12 mouse cellular contexts compared by ENCODE assay signal in the genomic region with DNA sequence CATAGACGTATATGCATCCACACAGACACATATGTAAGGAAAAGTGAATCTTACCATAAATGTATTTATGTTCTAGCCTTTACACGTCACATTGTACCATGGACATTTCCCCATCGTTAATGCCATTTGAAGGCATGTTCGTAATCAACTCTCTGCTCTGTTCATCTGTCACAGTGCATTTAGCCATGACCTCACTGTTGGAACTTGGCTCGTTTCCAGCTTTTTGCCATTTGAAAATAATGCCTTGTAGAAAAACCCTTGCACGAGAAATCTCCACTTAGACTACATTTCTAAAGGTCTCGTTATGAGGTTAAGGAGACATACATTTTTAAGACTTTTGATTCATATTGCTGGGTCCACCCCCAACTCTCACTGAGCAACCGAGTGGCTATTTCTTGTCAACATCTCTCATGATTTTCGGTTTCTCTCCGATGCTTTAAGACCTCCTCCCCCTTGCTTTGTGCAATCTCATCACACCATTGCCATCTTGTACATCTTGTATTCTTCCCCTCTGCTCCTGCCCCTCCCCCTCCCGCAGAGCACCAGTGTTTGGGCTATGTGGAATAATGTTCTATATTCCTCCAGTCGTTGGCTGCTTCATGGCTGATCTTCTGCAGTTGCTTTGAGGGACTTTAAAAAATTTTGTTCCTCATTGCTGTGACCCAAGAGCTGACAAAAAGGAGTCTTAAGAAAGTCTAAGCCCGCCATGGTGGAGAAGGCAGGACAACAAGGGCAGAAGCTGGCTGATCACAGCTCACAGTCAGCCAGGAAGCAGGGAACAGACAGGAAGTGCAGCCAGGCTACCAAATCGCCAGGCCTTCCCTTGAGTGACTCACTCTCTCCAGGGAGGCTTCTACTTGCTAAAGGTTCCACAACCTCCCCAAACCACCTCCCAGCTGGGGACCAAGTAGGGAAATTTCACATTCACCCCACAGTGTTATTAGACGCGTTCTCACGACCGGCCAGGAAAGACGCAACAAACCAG. TPM values are rescaled to one million over a fixed set of nuclear protein-coding genes. Genes with fewer than 3 reads are reported as not detected.
DNase-seq lines count a peak whose midpoint lies in the region; ATAC-seq lines count a peak whose summit lies in the region.
"Had no signal": no experiment of that assay in that cellular context is flagged by ENCODE, and none has a peak within 500 bp of the region (broad histone marks: within the 10 kb centered on the region; RNA-seq: fewer than 3 reads in every experiment).

No protein-coding gene starts in this region.

- ATAC-seq in heart, embryonic 11.5 days (replicated peaks; ENCODE audit: insufficient number of reproducible peaks, low FRiP score, low TSS enrichment) = no peak

- no peak overlapping the region for H3K4me2 ChIP-seq in heart, embryonic 11.5 days
- H3K4me2 ChIP-seq: neural tube, embryonic 15.5 days had no signal

- no peaks in the 10 kb centered on the region for H3K36me3 ChIP-seq in heart, embryonic 11.5 days (ENCODE audit: control insufficient read depth, insufficient read depth, low read length)
- H3K36me3 ChIP-seq: limb, embryonic 10.5 days; neural tube, embryonic 15.5 days had no signal

- no peak overlapping the region for H3K4me3 ChIP-seq in heart, embryonic 11.5 days (ENCODE audit: low read depth, low read length)
- H3K4me3 ChIP-seq: limb, embryonic 10.5 days; neural tube, embryonic 15.5 days had no signal

- H3K9ac ChIP-seq in heart, embryonic 11.5 days (ENCODE audit: low read depth, low read length) = no peak overlapping the region
- H3K9ac ChIP-seq: neural tube, embryonic 15.5 days had no signal

- 78% methylated on average over 19 of the region's 19 CpGs for WGBS in heart, embryonic 11.5 days (ENCODE audit: insufficient replicate concordance)

- H3K9me3 ChIP-seq in heart, embryonic 11.5 days (replicated peaks; ENCODE audit: control insufficient read depth, low read length) = no peaks in the 10 kb centered on the region
- H3K9me3 ChIP-seq: limb, embryonic 10.5 days; neural tube, embryonic 15.5 days had no signal

- no peak overlapping the region for H3K27ac ChIP-seq in heart, embryonic 11.5 days (ENCODE audit: low read depth, low read length)
- H3K27ac ChIP-seq: limb, embryonic 10.5 days; macrophage; neural tube, embryonic 15.5 days had no signal

- peak; percentile 18 to 55 for DNase-seq in heart, adult 18-20 months
- peak; percentile 71 for DNase-seq in 3T3-L1 (ENCODE audit: low read depth, low spot score)
- peak; percentile 26 for DNase-seq in adrenal gland, adult 8-10 months
- DNase-seq in forelimb bud, embryonic 11.5 days (ENCODE audit: low read depth, low spot score) = peak; percentile 21
- no peak for DNase-seq in layer of hippocampus, postnatal 36 days
- DNase-seq in natural killer cell, adult 2 months (ENCODE audit: low spot score in 2 of 2) = no peak
- DNase-seq in c-Kit-positive CD71-positive TER-119-positive erythroid progenitor cells, embryonic 14.5 days (ENCODE audit: low spot score) = no peak
- DNase-seq: gastrocnemius, postnatal 36 days had no signal

- no peaks in the 10 kb centered on the region for H3K4me1 ChIP-seq in heart, embryonic 11.5 days (ENCODE audit: control insufficient read depth, insufficient read depth, low read length)
- H3K4me1 ChIP-seq: neural tube, embryonic 15.5 days had no signal

- no peaks in the 10 kb centered on the region for H3K27me3 ChIP-seq in heart, embryonic 11.5 days (ENCODE audit: control insufficient read depth, insufficient read depth, low read length)
- H3K27me3 ChIP-seq: neural tube, embryonic 15.5 days had no signal

RNA-seq across cellular contexts. Expression of gene Ppp2r3a, which starts 40.4 kb away (rescaled TPM):
- total RNA-seq in heart, adult 18-20 months (2021) = 100 to 1,000 TPM; 206 to 224 TPM
- polyA plus RNA-seq in heart, embryonic 11.5 days (2014; fragmentation: Nextera tagmentation; extraction: Ambion mirVana) = 71.3 and 82.3 TPM in 2 replicates
- 10 to 100 TPM; 24.7 to 32.5 (median 26.4) TPM for total RNA-seq in adrenal gland, adult 8-10 months (2022)
- total RNA-seq in layer of hippocampus, postnatal 36 days (2021) = 10 to 100 TPM; 26.5 to 32.1 TPM

Comparison
In these comparisons a context has a peak if more than half of its experiments do, and no peak if none do; other contexts are left out.
1. DNase-seq: peak in heart, adult 18-20 months (2 of 2), 3T3-L1 (single experiment), adrenal gland, adult 8-10 months (single experiment) and forelimb bud, embryonic 11.5 days (single experiment); none in layer of hippocampus, postnatal 36 days (0 of 2), natural killer cell, adult 2 months (0 of 2) and c-Kit-positive CD71-positive TER-119-positive erythroid progenitor cells, embryonic 14.5 days (single experiment).
2. RNA of gene Ppp2r3a, which starts 40.4 kb away (total RNA-seq): 206 to 224 TPM in heart, adult 18-20 months; 26.5 to 32.1 TPM in layer of hippocampus, postnatal 36 days and 24.7 to 32.5 TPM in adrenal gland, adult 8-10 months; every median in the first group is over 4 times any median in the second.